Mouse (Mus musculus) embryonic facial prominence, embryonic 15.5 days (tissue): ENCODE data around the gene Slc4a5. TPM values are rescaled to one million over a fixed set of nuclear protein-coding genes. Genes with fewer than 3 reads are reported as not detected.
A peak's percentile ranks its signal among the peaks of the same experiment; 100 is the strongest.

ENCODE experiments used
- ATAC-seq: fragments of 200-750 bp; cut with Nextera tagmentation; 2 replicates; pipeline ENCODE4 v1.8.0; 2017; ENCODE audit warnings: low read depth, moderate TSS enrichment; ENCODE audit not compliant: insufficient number of reproducible peaks, low FRiP score, low TSS enrichment
- H3K27ac ChIP-seq: fragments of 300-500 bp; sonication (generic); replicated peaks from 2 replicates; pipeline ENCODE4 v1.5.1; 2015; ENCODE audit warnings: mild to moderate bottlenecking, inconsistent platforms
- H3K27me3 ChIP-seq: fragments of 300-500 bp; sonication (generic); 2 replicates; pipeline ENCODE4 v1.6.1; 2015; ENCODE audit warnings: inconsistent platforms
- H3K36me3 ChIP-seq: fragments of 300-500 bp; sonication (generic); 2 replicates; pipeline ENCODE4 v1.6.1; 2015; ENCODE audit warnings: mild to moderate bottlenecking, inconsistent platforms
- H3K4me1 ChIP-seq: fragments of 300-500 bp; sonication (generic); 2 replicates; pipeline ENCODE4 v1.6.1; 2015; ENCODE audit warnings: inconsistent platforms
- H3K4me2 ChIP-seq: fragments of 300-500 bp; sonication (generic); replicated peaks from 2 replicates; pipeline ENCODE4 v1.6.1; 2015; ENCODE audit warnings: mild to moderate bottlenecking, inconsistent platforms
- H3K4me3 ChIP-seq: fragments of 300-500 bp; sonication (generic); replicated peaks from 2 replicates; pipeline ENCODE4 v1.5.1; 2015; ENCODE audit warnings: mild to moderate bottlenecking, inconsistent platforms
- H3K9ac ChIP-seq: fragments of 300-500 bp; sonication (generic); 2 replicates; pipeline ENCODE4 v1.6.1; 2015; ENCODE audit warnings: inconsistent platforms
- H3K9me3 ChIP-seq: fragments of 300-500 bp; sonication (generic); replicated peaks from 2 replicates; pipeline ENCODE4 v1.6.1; 2016; ENCODE audit warnings: inconsistent platforms
- WGBS: fragments of 180-500 bp; shearing (Covaris S2); methylation state at CpG from one replicate; pipeline ENCODE4 v1.1.7; 2015; 5-methylcytosine and 5-hydroxymethylcytosine counted together
- polyA plus RNA-seq: library from polyadenylated mRNA; unstranded; fragments of >200 nt; fragmentation: Nextera tagmentation; extraction: Ambion mirVana; gene quantifications from 2 replicates; pipeline ENCODE4 v1.2.1, GENCODE M21; 2015

Gene Slc4a5
- polyA plus RNA-seq, 1 experiment from 2014 or later: 0.48 TPM

- no peaks in the 10 kb centered on the region for H3K27me3 ChIP-seq
- peaks cover 9% of the 10 kb centered on the region for H3K4me1 ChIP-seq
- peak overlapping the region; percentile 51; the same call in 1 of the 2 replicates for H3K27ac ChIP-seq
- H3K4me2 ChIP-seq: peak overlapping the region; percentile 62
- H3K36me3 ChIP-seq: no peaks in the 10 kb centered on the region
- no peak for ATAC-seq
- no peaks in the 10 kb centered on the region for H3K9me3 ChIP-seq
- peak overlapping the region; percentile 54 for H3K4me3 ChIP-seq
- WGBS: 51% methylated on average over 4 of the region's 4 CpGs
- no peak overlapping the region for H3K9ac ChIP-seq
These were observed 48.0 kb downstream of the Slc4a5 start for GRCm38 (mm10) chr6:83267616-83268015.

- Histone ChIP-seq H3K27ac (peak overlapping the region; percentile 86), H3K9me3 (no peaks in the 10 kb centered on the region), H3K4me3 (peak overlapping the region; percentile 54), H3K4me1 (peaks cover 9% of the 10 kb centered on the region), H3K36me3 (no peaks in the 10 kb centered on the region), H3K27me3 (no peaks in the 10 kb centered on the region), H3K4me2 (peak overlapping the region; percentile 62), H3K9ac (peak overlapping the region; percentile 35; the same call in 1 of the 2 replicates)
- ATAC-seq: peak; percentile 91
- 1% methylated on average over 28 of the region's 28 CpGs for WGBS
These were observed 48.7 kb downstream of the Slc4a5 start for GRCm38 (mm10) chr6:83268144-83269010.

- 70% methylated on average over 11 of the region's 11 CpGs for WGBS
- Histone ChIP-seq H3K27me3 (no peaks in the 10 kb centered on the region), H3K27ac (no peak overlapping the region), H3K9ac (no peak overlapping the region), H3K36me3 (no peaks in the 10 kb centered on the region), H3K9me3 (no peaks in the 10 kb centered on the region), H3K4me3 (no peak overlapping the region), H3K4me1 (no peaks in the 10 kb centered on the region), H3K4me2 (no peak overlapping the region)
- peak; percentile 64; the same call in 1 of the 2 replicates for ATAC-seq
These were observed 54.1 kb downstream of the Slc4a5 start for GRCm38 (mm10) chr6:83273733-83274132.

- Histone ChIP-seq H3K9ac (no peak overlapping the region), H3K9me3 (no peaks in the 10 kb centered on the region), H3K36me3 (no peaks in the 10 kb centered on the region), H3K4me1 (no peaks in the 10 kb centered on the region), H3K27me3 (no peaks in the 10 kb centered on the region), H3K27ac (no peak overlapping the region), H3K4me2 (no peak overlapping the region), H3K4me3 (no peak overlapping the region)
- whole genome bisulfite sequencing: 74% methylated on average over 13 of the region's 13 CpGs
- ATAC-seq: no peak
These were observed 57.5 kb downstream of the Slc4a5 start for GRCm38 (mm10) chr6:83277151-83277550.

GRCm38 (mm10) chr6:83278881-83279280, 59.3 kb downstream of the Slc4a5 start:
- H3K27me3 ChIP-seq: no peaks in the 10 kb centered on the region
- no peaks in the 10 kb centered on the region for H3K36me3 ChIP-seq
- no peak overlapping the region for H3K4me3 ChIP-seq
- no peak for ATAC-seq
- H3K9ac ChIP-seq: no peak overlapping the region
- H3K4me1 ChIP-seq: no peaks in the 10 kb centered on the region
- no peak overlapping the region for H3K4me2 ChIP-seq
- H3K27ac ChIP-seq: no peak overlapping the region
- WGBS: 25% methylated on average over 2 of the region's 2 CpGs
- H3K9me3 ChIP-seq: no peaks in the 10 kb centered on the region

- H3K36me3 ChIP-seq: no peaks in the 10 kb centered on the region
- H3K4me2 ChIP-seq: no peak overlapping the region
- no peak overlapping the region for H3K4me3 ChIP-seq
- ATAC-seq: no peak
- no peak overlapping the region for H3K27ac ChIP-seq
- no peaks in the 10 kb centered on the region for H3K27me3 ChIP-seq
- H3K9ac ChIP-seq: no peak overlapping the region
- no peaks in the 10 kb centered on the region for H3K4me1 ChIP-seq
- no peaks in the 10 kb centered on the region for H3K9me3 ChIP-seq
- WGBS: 82% methylated on average over 8 of the region's 8 CpGs
These were observed 60.8 kb downstream of the Slc4a5 start for GRCm38 (mm10) chr6:83280256-83280955.

GRCm38 (mm10) chr6:83300447-83301229, 81.0 kb downstream of the Slc4a5 start:
- no peak overlapping the region for H3K4me3 ChIP-seq
- no peak for ATAC-seq
- H3K4me1 ChIP-seq: no peaks in the 10 kb centered on the region
- peaks cover 9% of the 10 kb centered on the region; the same call in 1 of the 2 replicates for H3K36me3 ChIP-seq
- H3K9me3 ChIP-seq: no peaks in the 10 kb centered on the region
- no peak overlapping the region for H3K27ac ChIP-seq
- H3K27me3 ChIP-seq: no peaks in the 10 kb centered on the region
- no peak overlapping the region for H3K9ac ChIP-seq
- WGBS: 84% methylated on average over 7 of the region's 7 CpGs
- H3K4me2 ChIP-seq: no peak overlapping the region

- Histone ChIP-seq H3K4me3 (no peak overlapping the region), H3K9me3 (no peaks in the 10 kb centered on the region), H3K4me1 (no peaks in the 10 kb centered on the region), H3K36me3 (peaks cover 14% of the 10 kb centered on the region), H3K27ac (no peak overlapping the region), H3K27me3 (no peaks in the 10 kb centered on the region), H3K9ac (no peak overlapping the region), H3K4me2 (no peak overlapping the region)
- ATAC-seq: no peak
- WGBS: 76% methylated on average over 2 of the region's 2 CpGs
These were observed 81.7 kb downstream of the Slc4a5 start for GRCm38 (mm10) chr6:83301294-83301693.

GRCm38 (mm10) chr6:83302264-83302663, 82.6 kb downstream of the Slc4a5 start:
- no peak overlapping the region for H3K4me3 ChIP-seq
- H3K4me2 ChIP-seq: no peak overlapping the region
- no peak overlapping the region for H3K27ac ChIP-seq
- no peak overlapping the region for H3K9ac ChIP-seq
- no peaks in the 10 kb centered on the region for H3K4me1 ChIP-seq
- WGBS: 69% methylated on average over 5 of the region's 5 CpGs
- H3K36me3 ChIP-seq: peaks cover 21% of the 10 kb centered on the region
- H3K27me3 ChIP-seq: no peaks in the 10 kb centered on the region
- H3K9me3 ChIP-seq: no peaks in the 10 kb centered on the region
- ATAC-seq: no peak

GRCm38 (mm10) chr6:83309017-83309416, 89.4 kb downstream of the Slc4a5 start:
- ATAC-seq: no peak
- WGBS: 89% methylated on average over 7 of the region's 7 CpGs
- Histone ChIP-seq H3K27ac (no peak overlapping the region), H3K4me1 (no peaks in the 10 kb centered on the region), H3K4me2 (no peak overlapping the region), H3K4me3 (no peak overlapping the region), H3K36me3 (peaks cover 57% of the 10 kb centered on the region), H3K9ac (no peak overlapping the region), H3K9me3 (no peaks in the 10 kb centered on the region), H3K27me3 (no peaks in the 10 kb centered on the region)

- no peak overlapping the region for H3K9ac ChIP-seq
These were observed 91.6 kb downstream of the Slc4a5 start for GRCm38 (mm10) chr6:83311206-83311605.

More at GRCm38 (mm10) chr6:83311206-83311605, 91.6 kb downstream of the Slc4a5 start:
- Histone ChIP-seq H3K9me3 (no peaks in the 10 kb centered on the region), H3K4me1 (peaks cover 7% of the 10 kb centered on the region; the same call in 1 of the 2 replicates), H3K27me3 (no peaks in the 10 kb centered on the region), H3K36me3 (peaks cover 44% of the 10 kb centered on the region), H3K27ac (no peak overlapping the region), H3K4me3 (no peak overlapping the region), H3K4me2 (no peak overlapping the region)
- WGBS: 89% methylated on average over 11 of the region's 11 CpGs
- ATAC-seq: no peak
